8 mouse cellular contexts compared by ENCODE assay signal in genomic region chr12:57545371-57546241, GRCm38 (mm10). TPM values are rescaled to one million over a fixed set of nuclear protein-coding genes. Genes with fewer than 3 reads are reported as not detected.
DNase-seq lines count a peak whose midpoint lies in the region; ATAC-seq lines count a peak whose summit lies in the region.

No protein-coding gene starts in this region.

- under 1% methylated on average over 99 of the region's 106 CpGs for WGBS in heart, embryonic 10.5 days
- WGBS in liver, embryonic 15.5 days (ENCODE audit: insufficient replicate concordance), result under 1% methylated on average over 106 of the region's 106 CpGs
- under 1% methylated on average over 68 of the region's 106 CpGs for WGBS in neural tube, embryonic 14.5 days

- H3K9ac ChIP-seq in liver, embryonic 15.5 days, result peak overlapping the region; percentile 11; the same call in 1 of the 2 replicates
- 0 out of 2 replicates have a peak overlapping the region, but pooled peaks have one; percentile 34 for H3K9ac ChIP-seq in neural tube, embryonic 14.5 days (replicated peaks; ENCODE audit: low read depth, low read length)

- H3K36me3 ChIP-seq in heart, embryonic 10.5 days, result no peaks in the 10 kb centered on the region
- H3K36me3 ChIP-seq in liver, embryonic 15.5 days (replicated peaks), result no peaks in the 10 kb centered on the region
- H3K36me3 ChIP-seq in neural tube, embryonic 14.5 days (ENCODE audit: control insufficient read depth, insufficient read depth, low read length), result no peaks in the 10 kb centered on the region

- H3K4me2 ChIP-seq in liver, embryonic 15.5 days, result peak overlapping the region; percentile 60
- peak overlapping the region; percentile 52 for H3K4me2 ChIP-seq in neural tube, embryonic 14.5 days (ENCODE audit: low read depth, low read length)

- peak; percentile 56 for ATAC-seq in liver, embryonic 15.5 days (ENCODE audit: insufficient read depth)
- ATAC-seq in neural tube, embryonic 14.5 days (ENCODE audit: low read depth), result peak; percentile 38; the same call in 1 of the 2 replicates
- no peak for ATAC-seq in erythroid progenitor cell, adult 5-6 weeks (replicated peaks; ENCODE audit: low FRiP score, poor library complexity, severe bottlenecking)

- H3K9me3 ChIP-seq in heart, embryonic 10.5 days, result no peaks in the 10 kb centered on the region
- no peaks in the 10 kb centered on the region for H3K9me3 ChIP-seq in liver, embryonic 15.5 days (replicated peaks)
- no peaks in the 10 kb centered on the region for H3K9me3 ChIP-seq in neural tube, embryonic 14.5 days (ENCODE audit: control insufficient read depth, low read length)

- peaks cover 43% of the 10 kb centered on the region for H3K4me1 ChIP-seq in heart, embryonic 10.5 days
- peaks cover 19% of the 10 kb centered on the region; the same call in 1 of the 2 replicates for H3K4me1 ChIP-seq in liver, embryonic 15.5 days (replicated peaks)
- peaks cover 9% of the 10 kb centered on the region; the same call in 1 of the 2 replicates for H3K4me1 ChIP-seq in neural tube, embryonic 14.5 days (ENCODE audit: control insufficient read depth, insufficient read depth, low read length)

- H3K4me3 ChIP-seq in heart, embryonic 10.5 days, result peak overlapping the region; percentile 70
- H3K4me3 ChIP-seq in liver, embryonic 15.5 days (replicated peaks), result peak overlapping the region; percentile 54
- peak overlapping the region; percentile 32 for H3K4me3 ChIP-seq in neural tube, embryonic 14.5 days (ENCODE audit: low read depth, low read length)

- peak; percentile 74 for DNase-seq in heart, embryonic 10.5 days (ENCODE audit: low spot score)
- DNase-seq in heart, adult 9 months (ENCODE audit: low spot score in 2 of 2), result no peak
- peak; percentile 72 for DNase-seq in embryo, embryonic 10 days (ENCODE audit: low spot score)
- peak; percentile 15 for DNase-seq in heart, postnatal 4 days
- no peak for DNase-seq in cerebellum, adult 8-10 months

- peak overlapping the region; percentile 57; the same call in 1 of the 2 replicates for H3K27ac ChIP-seq in heart, embryonic 10.5 days
- H3K27ac ChIP-seq in liver, embryonic 15.5 days (replicated peaks), result peak overlapping the region; percentile 62
- H3K27ac ChIP-seq in neural tube, embryonic 14.5 days (ENCODE audit: low read depth, low read length), result no peak overlapping the region

- H3K27me3 ChIP-seq in heart, embryonic 10.5 days (ENCODE audit: insufficient read depth, poor library complexity, severe bottlenecking), result peaks cover 99% of the 10 kb centered on the region
- peaks cover 100% of the 10 kb centered on the region for H3K27me3 ChIP-seq in liver, embryonic 15.5 days
- peaks cover 89% of the 10 kb centered on the region for H3K27me3 ChIP-seq in neural tube, embryonic 14.5 days (ENCODE audit: control insufficient read depth, insufficient read depth, low read length)

RNA-seq across cellular contexts. Expression of gene Foxa1, which starts 1.1 kb away (rescaled TPM):
- polyA plus RNA-seq in heart, embryonic 10.5 days (2016; fragmentation: Nextera tagmentation; extraction: Ambion mirVana), result 0.09 and 0.77 TPM in 2 replicates
- total RNA-seq in heart, postnatal 4 days (2021), result not detected
- polyA plus RNA-seq in liver, embryonic 15.5 days (2015; fragmentation: Nextera tagmentation; extraction: Ambion mirVana), result 1.2 and 1.5 TPM in 2 replicates
- 0.76 and 0.80 TPM in 2 replicates for polyA plus RNA-seq in neural tube, embryonic 14.5 days (2014; fragmentation: Nextera tagmentation; extraction: Ambion mirVana)
- total RNA-seq in erythroid progenitor cell, adult 5-6 weeks (2015; ENCODE audit: low replicate concordance), result not detected in 2 replicates
- not detected in 2 replicates for total RNA-seq in erythroid progenitor cell, adult 5-6 weeks (2017; ENCODE audit: low replicate concordance)

RNA-seq across cellular contexts. Expression of gene Ttc6, which starts 18.3 kb away (rescaled TPM):
- 0.25 and 0.62 TPM in 2 replicates for polyA plus RNA-seq in heart, embryonic 10.5 days (2016; fragmentation: Nextera tagmentation; extraction: Ambion mirVana)
- total RNA-seq in heart, postnatal 4 days (2021), result under 1 TPM; 0.05 TPM
- 0.03 and 0.05 TPM in 2 replicates for polyA plus RNA-seq in liver, embryonic 15.5 days (2015; fragmentation: Nextera tagmentation; extraction: Ambion mirVana)
- 0.81 and 0.82 TPM in 2 replicates for polyA plus RNA-seq in neural tube, embryonic 14.5 days (2014; fragmentation: Nextera tagmentation; extraction: Ambion mirVana)
- not detected in 2 replicates for total RNA-seq in erythroid progenitor cell, adult 5-6 weeks (2015; ENCODE audit: low replicate concordance)
- not detected in 2 replicates for total RNA-seq in erythroid progenitor cell, adult 5-6 weeks (2017; ENCODE audit: low replicate concordance)

Comparison
In these comparisons a context has a peak if more than half of its experiments do, and no peak if none do; other contexts are left out.
1. DNase-seq: peak in heart, embryonic 10.5 days (single experiment), embryo, embryonic 10 days (single experiment) and heart, postnatal 4 days (single experiment); none in heart, adult 9 months (0 of 2) and cerebellum, adult 8-10 months (single experiment).
2. Peak in every context shown above with its lines, with median percentiles within 50 percentile points of each other: H3K4me3 ChIP-seq.